Mouse (Mus musculus): ENCODE data around the gene Rab7.

DNA sequence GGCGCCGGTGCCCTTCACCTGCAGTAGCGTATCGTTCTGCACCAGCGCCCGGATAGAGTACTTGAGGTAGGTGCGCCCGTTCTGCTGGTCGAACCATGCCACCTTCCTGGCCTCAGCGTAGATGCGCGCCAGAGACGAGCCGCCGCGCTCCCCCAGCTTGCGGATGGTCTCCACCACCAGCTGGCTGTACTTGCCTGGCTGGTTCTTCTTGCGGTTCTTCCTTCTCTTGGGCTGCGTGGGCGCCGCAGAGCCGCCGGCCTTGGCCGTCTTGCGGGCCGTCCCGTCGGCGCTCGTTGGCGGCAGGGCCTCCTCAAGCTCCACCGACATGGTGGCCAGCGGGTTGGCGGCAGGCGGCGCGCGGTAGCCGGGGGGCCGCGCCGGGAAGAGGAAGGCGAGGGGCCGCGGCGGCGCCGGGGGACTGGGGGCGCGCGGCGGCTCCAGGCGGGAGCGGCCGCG is 64.0 kb downstream of the Rab7 start:
- no peak for TF ChIP-seq CTCF (IDR thresholded peaks at IDR 0.05; ENCODE audit: low read depth, low read length)
- TF ChIP-seq POLR2A (IDR thresholded peaks at IDR 0.05; ENCODE audit: extremely low read depth, insufficient read depth, low read length), result no peak
